Mouse (Mus musculus): Measurements from ENCODE around the gene Samm50. TPM values are rescaled to one million over a fixed set of nuclear protein-coding genes. Genes with fewer than 3 reads are reported as not detected.
A peak's percentile ranks its signal among the peaks of the same experiment; 100 is the strongest.

Gene Samm50
- polyA plus RNA-seq, 1 experiment from 2014 or later: 86.6 TPM

DNA sequence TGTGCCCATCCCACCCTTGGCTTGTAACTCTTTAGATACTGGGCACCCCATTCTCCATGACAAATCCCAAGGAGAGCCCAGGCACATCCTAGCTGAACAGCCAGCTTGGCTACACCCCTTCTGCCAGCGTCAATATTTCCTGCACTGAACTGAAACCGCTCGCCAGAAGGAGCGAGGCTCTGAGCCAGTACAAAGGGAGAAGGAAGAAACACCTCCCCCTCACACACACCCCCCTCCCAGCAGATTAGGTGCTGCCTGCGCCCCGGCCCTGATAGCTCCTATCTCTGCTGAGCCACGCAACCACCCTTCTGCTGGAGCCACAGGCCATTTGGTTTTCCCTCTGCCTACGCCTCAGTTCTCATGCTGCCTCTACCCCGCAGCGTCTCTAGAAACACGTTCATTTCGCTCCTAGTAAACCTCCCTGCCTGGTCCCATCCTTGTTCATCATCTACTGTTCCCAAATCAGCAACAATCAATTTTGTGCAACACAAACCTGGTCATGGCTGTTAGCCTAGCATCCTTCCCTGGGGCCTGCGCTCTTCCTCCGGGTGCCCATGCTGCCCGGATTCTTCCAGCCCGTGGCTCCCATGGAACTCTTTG, 39.2 kb downstream of the Samm50 start:
- H3K9ac ChIP-seq: peak overlapping the region; percentile 28
- peaks cover 51% of the 10 kb centered on the region for H3K4me1 ChIP-seq
- H3K27ac ChIP-seq: peak overlapping the region; percentile 74
- peak overlapping the region; percentile 86 for H3K4me2 ChIP-seq
- H3K9me3 ChIP-seq: no peaks in the 10 kb centered on the region
- peak overlapping the region; percentile 37 for H3K4me3 ChIP-seq
- ATAC-seq (replicated peaks): 0 out of 2 replicates have a peak, but pooled peaks have one; percentile 22
- no peaks in the 10 kb centered on the region for H3K36me3 ChIP-seq (replicated peaks)
- H3K27me3 ChIP-seq (replicated peaks): no peaks in the 10 kb centered on the region
- WGBS: 4% methylated on average over 16 of the region's 16 CpGs

GRCm38 (mm10) chr15:84231721-84232561, 39.9 kb downstream of the Samm50 start, which contains the start of gene Parvb:
Gene Parvb (plus strand): TSS chr15:84232043.
- H3K9me3 ChIP-seq: no peaks in the 10 kb centered on the region
- WGBS: under 1% methylated on average over 53 of the region's 53 CpGs
- H3K27me3 ChIP-seq (replicated peaks): no peaks in the 10 kb centered on the region
- H3K36me3 ChIP-seq (replicated peaks): no peaks in the 10 kb centered on the region
- H3K9ac ChIP-seq: peak within 1 kb of the TSS; percentile 28
- peak; percentile 54 for ATAC-seq (replicated peaks)
- peaks cover 44% of the 10 kb centered on the region for H3K4me1 ChIP-seq
- H3K4me3 ChIP-seq: peak within 1 kb of the TSS; percentile 37
- peak within 1 kb of the TSS; percentile 74 for H3K27ac ChIP-seq
- H3K4me2 ChIP-seq: peak within 1 kb of the TSS; percentile 86

DNA sequence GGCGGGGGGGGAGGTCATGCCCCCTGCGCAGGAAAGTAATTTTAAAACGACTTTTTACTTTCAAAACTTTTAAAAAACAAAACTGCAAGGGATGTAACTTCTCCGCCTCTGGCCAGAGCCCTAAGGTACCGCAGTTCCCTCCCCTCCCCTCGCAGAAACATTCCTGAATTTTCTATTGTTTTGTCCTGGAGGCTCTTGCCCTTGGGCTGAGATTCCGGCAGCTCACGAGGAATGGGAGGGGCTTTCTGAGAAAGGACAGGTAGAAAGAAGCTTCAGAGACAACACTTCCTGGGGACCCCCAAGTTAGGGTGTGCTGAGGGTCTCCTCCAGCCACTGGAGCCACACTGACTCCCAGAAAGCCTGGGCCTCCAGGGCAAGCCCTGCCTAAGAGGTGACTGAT, 40.6 kb downstream of the Samm50 start:
- H3K4me2 ChIP-seq: peak overlapping the region; percentile 86
- H3K9ac ChIP-seq: no peak overlapping the region
- peak overlapping the region; percentile 37 for H3K4me3 ChIP-seq
- H3K27me3 ChIP-seq (replicated peaks): no peaks in the 10 kb centered on the region
- no peaks in the 10 kb centered on the region for H3K36me3 ChIP-seq (replicated peaks)
- no peak for ATAC-seq (replicated peaks)
- WGBS: 13% methylated on average over 8 of the region's 8 CpGs
- H3K9me3 ChIP-seq: no peaks in the 10 kb centered on the region
- H3K27ac ChIP-seq: no peak overlapping the region
- peaks cover 37% of the 10 kb centered on the region for H3K4me1 ChIP-seq

DNA sequence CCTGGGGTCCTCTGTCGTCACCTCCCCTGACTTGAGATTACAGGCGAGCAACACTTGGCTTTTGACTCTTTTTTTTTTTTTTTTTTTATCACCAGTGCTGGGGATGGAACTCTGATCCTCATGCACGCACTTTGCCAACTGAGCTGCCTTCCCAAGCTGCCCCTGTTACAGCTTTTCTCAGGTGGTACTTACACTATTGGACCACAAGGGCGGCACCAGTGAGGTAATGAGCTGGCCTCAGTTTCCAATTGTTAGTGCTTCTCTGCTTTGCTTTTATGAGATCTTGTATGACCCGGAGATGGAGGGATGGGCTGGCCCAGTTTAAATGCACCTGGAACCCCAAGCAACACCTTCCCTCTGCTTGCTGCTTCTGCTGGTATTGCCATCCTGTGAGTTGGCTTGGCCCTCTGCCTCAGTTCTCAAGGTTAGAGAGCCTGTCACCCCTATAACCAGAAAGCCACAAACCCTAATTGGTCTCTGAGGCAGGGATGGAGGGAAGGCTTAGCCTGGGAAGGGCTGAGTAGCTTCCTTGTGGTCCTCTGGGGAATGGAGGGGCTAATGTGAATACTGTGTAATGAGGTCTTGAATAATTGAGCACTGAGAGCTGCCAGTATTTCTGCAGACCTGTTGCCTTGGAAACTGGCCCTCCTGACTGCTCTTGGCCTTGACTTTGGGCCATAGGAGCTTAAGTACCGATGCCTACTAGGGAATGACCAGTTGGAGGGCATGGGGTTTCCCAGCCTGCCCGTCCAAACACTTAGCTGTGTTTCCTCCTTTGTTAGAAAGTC, 42.9 kb downstream of the Samm50 start:
- peaks cover 53% of the 10 kb centered on the region for H3K4me1 ChIP-seq
- no peak overlapping the region for H3K4me2 ChIP-seq
- H3K36me3 ChIP-seq (replicated peaks): no peaks in the 10 kb centered on the region
- H3K27ac ChIP-seq: peak overlapping the region; percentile 58; the same call in 1 of the 2 replicates
- no peaks in the 10 kb centered on the region for H3K9me3 ChIP-seq
- no peak overlapping the region for H3K4me3 ChIP-seq
- no peaks in the 10 kb centered on the region for H3K27me3 ChIP-seq (replicated peaks)
- 78% methylated on average over 7 of the region's 7 CpGs for WGBS
- H3K9ac ChIP-seq: no peak overlapping the region
- ATAC-seq (replicated peaks): peak; percentile 52; the same call in 1 of the 2 replicates

DNA sequence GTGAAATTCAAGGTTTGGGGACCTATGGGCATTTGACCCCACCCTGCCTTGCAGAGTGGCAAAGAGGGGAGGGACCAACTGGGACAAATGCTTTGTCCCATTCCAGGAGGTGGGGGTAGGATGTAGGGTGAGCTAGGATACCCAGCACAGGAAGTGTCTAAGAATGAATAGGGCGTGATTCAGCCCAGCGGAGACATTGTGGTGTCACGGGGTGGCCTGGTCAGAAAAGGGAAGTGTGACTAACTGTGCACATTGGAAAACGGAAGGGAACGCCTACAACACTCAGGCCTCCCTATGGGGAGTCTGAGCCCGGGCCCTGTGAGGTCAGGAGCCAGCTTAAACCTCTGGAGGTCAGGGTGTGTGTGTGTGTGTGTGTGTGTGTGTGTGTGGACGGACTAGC, 43.6 kb downstream of the Samm50 start:
- Histone ChIP-seq H3K27me3 (replicated peaks) (no peaks in the 10 kb centered on the region), H3K9ac (no peak overlapping the region), H3K4me1 (peaks cover 51% of the 10 kb centered on the region), H3K9me3 (no peaks in the 10 kb centered on the region), H3K4me3 (no peak overlapping the region), H3K27ac (no peak overlapping the region), H3K36me3 (replicated peaks) (no peaks in the 10 kb centered on the region), H3K4me2 (no peak overlapping the region)
- no peak for ATAC-seq (replicated peaks)
- 47% methylated on average over 7 of the region's 7 CpGs for WGBS

- ATAC-seq (replicated peaks): no peak
- 28% methylated on average over 15 of the region's 15 CpGs for WGBS
- Histone ChIP-seq H3K9ac (no peak overlapping the region), H3K4me1 (peaks cover 27% of the 10 kb centered on the region), H3K36me3 (replicated peaks) (no peaks in the 10 kb centered on the region), H3K4me3 (no peak overlapping the region), H3K27ac (peak overlapping the region; percentile 7), H3K4me2 (peak overlapping the region; percentile 23; the same call in 1 of the 2 replicates), H3K9me3 (no peaks in the 10 kb centered on the region), H3K27me3 (replicated peaks) (no peaks in the 10 kb centered on the region)
Observed at GRCm38 (mm10) chr15:84238552-84238951, 46.5 kb downstream of the Samm50 start.

GRCm38 (mm10) chr15:84238991-84239401, 47.0 kb downstream of the Samm50 start:
- no peak for ATAC-seq (replicated peaks)
- no peaks in the 10 kb centered on the region for H3K27me3 ChIP-seq (replicated peaks)
- peaks cover 27% of the 10 kb centered on the region for H3K4me1 ChIP-seq
- H3K4me3 ChIP-seq: no peak overlapping the region
- no peaks in the 10 kb centered on the region for H3K9me3 ChIP-seq
- peak overlapping the region; percentile 23 for H3K4me2 ChIP-seq
- 27% methylated on average over 16 of the region's 16 CpGs for WGBS
- no peak overlapping the region for H3K9ac ChIP-seq
- no peaks in the 10 kb centered on the region for H3K36me3 ChIP-seq (replicated peaks)
- peak overlapping the region; percentile 42 for H3K27ac ChIP-seq

- H3K4me3 ChIP-seq: no peak overlapping the region
- WGBS: 38% methylated on average over 7 of the region's 7 CpGs
- H3K9me3 ChIP-seq: no peaks in the 10 kb centered on the region
- H3K4me2 ChIP-seq: no peak overlapping the region
- H3K27me3 ChIP-seq (replicated peaks): no peaks in the 10 kb centered on the region
- H3K9ac ChIP-seq: no peak overlapping the region
- peaks cover 25% of the 10 kb centered on the region for H3K4me1 ChIP-seq
- no peak for ATAC-seq (replicated peaks)
- H3K36me3 ChIP-seq (replicated peaks): no peaks in the 10 kb centered on the region
- H3K27ac ChIP-seq: no peak overlapping the region
Observed at GRCm38 (mm10) chr15:84241520-84241919, 49.5 kb downstream of the Samm50 start.

DNA sequence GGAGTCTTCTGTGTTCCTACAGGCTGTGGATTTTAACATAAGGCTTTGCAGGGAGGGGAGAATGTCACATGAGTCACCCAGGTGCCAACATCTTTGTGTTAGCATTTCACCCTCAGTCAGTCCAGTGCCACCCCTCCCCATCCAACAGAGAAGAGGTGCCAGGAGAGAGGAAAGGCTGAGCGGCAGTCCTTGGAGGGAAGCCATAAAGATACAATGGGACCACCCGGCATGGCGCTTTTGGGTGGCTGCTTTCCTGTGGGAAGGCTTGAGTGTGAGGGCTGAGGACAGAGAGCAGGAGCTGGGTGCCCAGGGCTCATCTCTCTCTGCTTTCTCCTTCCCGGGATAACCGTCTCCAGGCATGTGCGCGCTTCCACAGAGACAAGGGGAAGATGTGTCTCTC, 53.1 kb downstream of the Samm50 start:
- WGBS: 59% methylated on average over 7 of the region's 7 CpGs
- H3K36me3 ChIP-seq (replicated peaks): no peaks in the 10 kb centered on the region
- no peaks in the 10 kb centered on the region for H3K9me3 ChIP-seq
- no peak overlapping the region for H3K4me3 ChIP-seq
- no peak overlapping the region for H3K4me2 ChIP-seq
- H3K4me1 ChIP-seq: peaks cover 6% of the 10 kb centered on the region
- peak overlapping the region; percentile 67 for H3K27ac ChIP-seq
- H3K9ac ChIP-seq: no peak overlapping the region
- ATAC-seq (replicated peaks): no peak; the same call in 1 of the 2 replicates
- H3K27me3 ChIP-seq (replicated peaks): no peaks in the 10 kb centered on the region

DNA sequence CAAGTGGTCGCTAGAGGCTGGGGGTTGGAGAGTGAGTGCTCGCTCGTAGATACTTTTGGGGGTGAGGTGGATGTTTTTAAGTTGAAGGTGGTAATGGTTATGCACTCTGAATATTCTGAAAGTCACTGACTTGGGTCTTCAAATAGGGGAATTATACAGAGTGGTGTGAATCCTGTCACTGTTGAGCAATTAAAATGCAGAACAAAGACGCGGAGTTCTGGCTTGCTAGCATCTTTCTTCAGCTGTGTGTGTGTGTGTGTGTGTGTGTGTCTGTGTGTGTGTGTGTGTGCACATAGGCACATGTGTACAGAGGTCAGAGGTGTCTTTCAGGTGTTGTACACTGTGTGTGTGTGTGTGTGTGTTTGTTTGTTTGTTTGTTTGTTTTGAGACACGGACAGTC, 54.2 kb downstream of the Samm50 start:
- H3K9me3 ChIP-seq: no peaks in the 10 kb centered on the region
- no peak overlapping the region for H3K4me2 ChIP-seq
- WGBS: 80% methylated on average over 6 of the region's 6 CpGs
- no peak overlapping the region for H3K9ac ChIP-seq
- ATAC-seq (replicated peaks): no peak
- H3K4me1 ChIP-seq: peaks cover 10% of the 10 kb centered on the region
- no peaks in the 10 kb centered on the region for H3K36me3 ChIP-seq (replicated peaks)
- no peak overlapping the region for H3K27ac ChIP-seq
- H3K4me3 ChIP-seq: no peak overlapping the region
- H3K27me3 ChIP-seq (replicated peaks): no peaks in the 10 kb centered on the region

DNA sequence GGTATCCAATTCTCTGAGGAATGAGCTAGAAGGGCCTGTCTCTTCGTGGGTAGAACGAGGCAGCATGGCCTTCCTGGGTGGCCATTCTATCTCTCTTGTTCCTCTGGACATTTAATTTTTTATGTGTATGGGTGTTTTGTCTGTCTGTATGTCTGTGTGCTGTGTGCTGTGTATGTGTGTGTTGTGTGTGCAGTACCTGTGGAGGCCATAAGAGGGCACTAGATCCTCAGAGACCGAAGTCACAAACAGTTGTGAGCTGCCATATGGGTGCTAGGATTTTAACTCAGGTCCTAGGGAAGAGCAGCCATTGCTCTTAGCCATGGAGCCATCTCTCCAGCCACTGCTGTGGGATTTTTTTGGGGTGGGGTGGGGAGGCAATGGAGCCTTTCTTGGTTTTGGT, 55.3 kb downstream of the Samm50 start:
- Histone ChIP-seq H3K9ac (no peak overlapping the region), H3K9me3 (no peaks in the 10 kb centered on the region), H3K4me1 (peaks cover 10% of the 10 kb centered on the region), H3K27ac (no peak overlapping the region), H3K27me3 (replicated peaks) (no peaks in the 10 kb centered on the region), H3K4me2 (no peak overlapping the region), H3K36me3 (replicated peaks) (no peaks in the 10 kb centered on the region), H3K4me3 (no peak overlapping the region)
- no peak for ATAC-seq (replicated peaks)
- WGBS: 77% methylated on average over 3 of the region's 3 CpGs

GRCm38 (mm10) chr15:84251227-84251626, 59.2 kb downstream of the Samm50 start:
- H3K27me3 ChIP-seq (replicated peaks): no peaks in the 10 kb centered on the region
- no peak overlapping the region for H3K9ac ChIP-seq
- H3K4me3 ChIP-seq: no peak overlapping the region
- ATAC-seq (replicated peaks): no peak
- WGBS: 34% methylated on average over 13 of the region's 13 CpGs
- H3K4me1 ChIP-seq: peaks cover 14% of the 10 kb centered on the region
- H3K4me2 ChIP-seq: no peak overlapping the region
- H3K36me3 ChIP-seq (replicated peaks): no peaks in the 10 kb centered on the region
- no peak overlapping the region for H3K27ac ChIP-seq
- no peaks in the 10 kb centered on the region for H3K9me3 ChIP-seq

Data from midbrain, embryonic 15.5 days (tissue).